Mouse (Mus musculus): ENCODE results near the gene Kifc1.
A peak's percentile ranks its signal among the peaks of the same experiment; 100 is the strongest.
"Not testable (repeated sequence)": the region's sequence is repeated elsewhere in the genome, so short reads cannot be mapped to it uniquely, and the experiment has no call there.

Kifc1 gene

DNA sequence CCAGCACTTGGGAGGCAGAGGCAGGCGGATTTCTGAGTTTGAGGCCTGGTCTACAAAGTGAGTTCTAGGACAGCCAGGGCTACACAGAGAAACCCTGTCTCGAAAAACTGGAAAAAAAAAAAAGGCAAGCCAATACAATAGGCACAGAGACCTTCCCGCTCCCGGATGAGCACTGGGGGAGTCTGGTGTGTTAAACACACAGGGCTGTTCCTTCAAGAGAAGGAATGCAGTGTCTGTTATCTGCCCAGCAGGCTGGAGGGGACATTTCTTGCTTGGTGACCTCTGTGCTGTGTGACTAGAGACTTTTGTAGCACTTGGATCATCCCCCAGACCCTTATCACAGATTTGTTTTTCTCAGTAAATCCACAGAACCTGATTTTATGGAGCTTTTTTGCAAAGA lies 11.2 kb upstream of the Kifc1 start:
- no peak for DNase-seq

GRCm38 (mm10) chr17:33900989-33901314 lies 10.5 kb upstream of the Kifc1 start:
- no peak for DNase-seq

GRCm38 (mm10) chr17:33900281-33900988 lies 10.0 kb upstream of the Kifc1 start:
- no peak for DNase-seq

- no peak for DNase-seq
Measured at GRCm38 (mm10) chr17:33899642-33900041, 9.2 kb upstream of the Kifc1 start.

DNA sequence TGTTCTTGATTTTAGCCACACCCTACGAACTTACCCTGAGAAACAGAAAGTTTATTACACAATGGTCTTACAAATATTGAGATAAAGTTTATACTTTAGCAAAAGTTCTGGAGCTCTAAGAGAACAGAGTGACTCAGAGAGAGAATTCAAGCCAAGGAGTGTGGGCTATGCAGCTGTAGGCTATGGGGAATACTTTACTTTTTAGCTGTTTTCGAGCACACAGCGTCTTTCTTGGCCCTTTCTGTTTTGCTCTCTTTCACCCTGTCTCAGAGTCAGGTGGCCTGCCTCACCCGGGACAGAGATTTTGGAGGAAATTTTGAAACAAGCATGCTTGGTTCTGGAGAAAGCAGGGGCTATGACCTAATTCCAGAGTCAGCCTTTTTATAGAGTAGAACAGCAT lies 7.7 kb upstream of the Kifc1 start:
- not testable (repeated sequence) for DNase-seq

DNA sequence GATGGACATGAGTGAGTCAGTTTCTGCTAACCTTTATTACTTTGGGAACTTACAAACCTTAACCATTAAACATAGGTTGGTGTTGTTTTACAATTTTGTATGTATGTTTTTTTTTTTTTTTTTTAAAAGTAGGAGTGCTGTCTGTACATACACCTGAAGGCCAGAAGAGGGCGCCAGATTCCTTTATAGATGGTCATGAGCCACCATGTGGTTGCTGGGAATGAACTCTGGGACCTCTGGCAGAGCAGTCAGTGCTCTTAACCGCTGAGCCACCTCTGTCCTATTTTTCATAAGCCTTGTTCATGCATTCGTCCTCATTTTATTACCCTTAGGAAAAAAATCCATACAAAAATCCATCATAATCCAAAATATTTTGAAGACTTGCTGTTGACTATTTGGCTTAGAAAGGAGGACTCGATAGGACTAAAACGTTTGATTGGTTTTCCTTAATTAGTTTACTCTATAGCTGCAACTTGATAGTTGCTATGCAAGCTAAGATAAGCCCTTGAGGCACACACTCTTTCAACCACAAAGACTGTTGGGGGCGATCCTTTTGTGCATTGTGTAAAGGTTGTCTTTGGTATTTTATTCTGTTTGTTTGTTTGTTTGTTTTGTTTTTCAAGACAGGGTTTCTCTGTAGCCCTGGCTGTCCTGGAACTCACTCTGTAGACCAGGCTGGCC lies 6.8 kb upstream of the Kifc1 start:
- DNase-seq: no peak

- not testable (repeated sequence) for DNase-seq
Measured at GRCm38 (mm10) chr17:33893011-33893410, 2.5 kb upstream of the Kifc1 start.

- no peak for DNase-seq
Measured at GRCm38 (mm10) chr17:33892429-33892828, 2.0 kb upstream of the Kifc1 start.

- not testable (repeated sequence) for DNase-seq
Measured at GRCm38 (mm10) chr17:33891892-33892291, 1.4 kb upstream of the Kifc1 start.

- no peak for DNase-seq
Measured at GRCm38 (mm10) chr17:33891357-33891756, 896 bp upstream of the Kifc1 start.

DNA sequence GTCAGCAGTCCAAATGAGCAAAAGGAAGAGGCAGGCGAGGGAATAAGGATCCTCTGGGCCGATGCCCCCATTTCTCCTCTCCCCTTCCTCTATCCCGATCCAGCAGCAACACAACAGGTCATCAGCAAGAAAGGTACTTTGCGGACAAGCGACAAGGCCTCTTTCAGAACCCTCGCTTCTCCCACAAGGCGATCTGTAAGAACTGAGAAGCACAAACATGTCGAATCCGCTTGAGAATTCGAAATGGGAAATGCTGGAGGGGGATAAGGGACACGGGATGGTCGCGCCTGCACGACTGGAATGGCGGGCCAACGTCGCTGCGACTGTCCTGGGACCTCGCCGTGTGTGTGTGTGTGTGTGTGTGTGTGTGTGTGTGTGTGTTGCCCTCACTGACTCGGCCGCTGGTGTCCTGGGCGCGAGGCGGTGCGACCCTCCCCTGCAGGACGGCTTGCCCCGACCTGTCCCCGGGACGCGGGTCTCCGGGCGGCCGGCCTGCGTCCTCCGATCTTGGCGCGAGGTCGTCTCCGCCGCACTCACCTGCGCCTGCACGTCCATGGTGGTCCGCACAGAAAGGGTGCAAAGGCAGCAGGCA lies 424 bp downstream of the Kifc1 start:
- DNase-seq: not testable (repeated sequence)

DNA sequence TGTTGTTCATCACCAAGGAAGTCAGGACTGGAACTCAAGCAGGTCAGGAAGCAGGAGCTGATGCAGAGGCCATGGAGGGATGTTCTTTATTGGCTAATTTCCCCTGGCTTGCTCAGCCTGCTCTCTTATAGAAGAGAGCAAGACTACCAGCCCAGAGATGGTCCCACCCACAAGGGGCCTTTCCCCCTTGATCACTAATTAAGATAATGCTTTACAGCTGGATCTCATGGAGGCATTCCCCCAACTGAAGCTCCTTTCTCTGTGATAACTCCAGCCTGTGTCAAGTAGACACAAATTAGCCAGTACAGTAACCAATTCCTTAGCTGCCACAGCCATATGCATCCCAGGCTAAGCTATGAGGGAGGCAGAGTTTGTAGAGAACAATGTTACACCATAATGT lies 2.2 kb downstream of the Kifc1 start:
- not testable (repeated sequence) for DNase-seq

- not testable (repeated sequence) for DNase-seq
Measured at GRCm38 (mm10) chr17:33887802-33888201, 2.7 kb downstream of the Kifc1 start.

GRCm38 (mm10) chr17:33884320-33884719 lies 6.1 kb downstream of the Kifc1 start:
- DNase-seq: not testable (repeated sequence)

DNA sequence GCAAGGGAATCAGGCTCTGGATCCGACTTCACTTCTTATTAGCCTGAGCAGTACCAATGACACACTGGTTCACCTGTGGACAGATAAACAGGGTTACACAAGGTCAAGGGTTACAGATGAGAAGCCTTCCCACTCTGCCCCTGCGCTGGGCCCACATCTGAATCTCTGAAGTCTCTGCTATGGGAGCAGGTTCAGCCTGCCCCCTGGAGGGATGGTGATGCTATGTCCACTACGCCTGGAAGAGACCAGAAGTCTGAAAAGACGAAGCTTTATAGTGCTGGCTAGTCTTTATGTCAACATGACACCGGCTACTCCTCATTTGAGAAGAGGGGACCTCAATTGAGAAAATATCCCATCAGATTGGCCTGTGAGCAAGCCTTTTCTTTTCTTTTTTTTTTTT lies 14.7 kb downstream of the Kifc1 start:
- not testable (repeated sequence) for DNase-seq

DNA sequence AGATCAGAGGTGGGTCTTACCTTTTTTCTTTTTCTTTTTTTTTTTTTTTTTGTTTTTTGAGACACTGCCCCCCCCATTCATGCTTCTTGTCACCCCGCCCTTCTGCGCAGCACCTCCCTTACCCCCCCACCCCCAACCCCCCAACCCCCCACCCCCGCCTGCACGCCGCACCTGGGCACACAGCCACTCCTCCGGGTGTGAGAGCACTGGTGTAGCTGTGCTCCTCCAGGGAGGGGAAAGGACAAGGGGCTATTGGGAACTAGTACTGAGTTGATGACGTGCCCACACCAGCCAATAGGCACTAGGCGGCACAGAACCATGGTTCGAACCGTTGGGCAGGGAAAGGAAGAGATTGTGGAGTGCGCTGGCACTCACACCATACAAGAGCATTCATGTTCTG lies 16.1 kb downstream of the Kifc1 start:
- no peak for DNase-seq

DNA sequence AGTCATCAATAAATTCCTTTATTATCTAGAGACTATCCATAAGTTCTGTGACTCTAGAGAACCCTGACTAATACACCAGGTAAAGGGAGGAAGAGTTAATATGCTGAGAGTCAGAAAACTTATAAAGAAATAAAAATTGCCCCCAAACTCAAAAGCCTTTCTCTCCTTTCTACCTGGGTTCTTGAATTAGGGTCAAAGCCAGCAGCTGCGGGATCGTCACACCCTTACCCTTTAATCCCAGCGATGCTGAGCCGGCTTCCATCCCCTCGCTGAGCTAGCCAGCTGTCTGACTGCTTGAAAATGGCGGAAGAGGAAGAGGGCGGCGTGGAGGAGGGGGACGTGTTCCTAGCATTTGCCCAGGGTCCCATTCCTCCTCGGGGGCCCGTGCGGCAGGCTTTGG lies 16.9 kb downstream of the Kifc1 start, which contains the start of gene Gm7029:
Gm7029 (plus strand) TSS at position 301 of the 400 bp plus-strand sequence.
- DNase-seq: not testable (repeated sequence)

GRCm38 (mm10) chr17:33865330-33866030 lies 25.0 kb downstream of the Kifc1 start:
- DNase-seq: no peak

- DNase-seq: no peak
Measured at GRCm38 (mm10) chr17:33857816-33858215, 32.6 kb downstream of the Kifc1 start.

DNA sequence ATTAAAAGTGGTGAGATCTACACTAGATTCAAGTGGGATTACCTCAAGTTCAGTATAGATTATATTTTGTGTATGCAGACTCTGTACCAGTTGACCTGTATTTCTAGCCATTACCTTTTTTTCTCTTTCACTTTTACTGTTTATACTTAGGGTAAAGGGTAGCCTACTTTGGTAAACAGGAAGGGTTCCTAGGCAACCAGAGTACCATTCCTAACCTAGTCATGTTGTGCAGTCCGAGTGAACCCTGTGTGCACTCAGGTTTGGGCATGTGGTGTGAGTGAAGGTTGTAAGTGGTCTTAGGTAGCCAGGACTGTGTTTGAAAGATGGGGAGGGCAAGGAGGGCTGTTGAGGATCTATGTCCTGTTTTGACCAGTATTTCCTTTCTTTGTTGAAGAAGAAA lies 39.1 kb downstream of the Kifc1 start:
- no peak for DNase-seq

DNA sequence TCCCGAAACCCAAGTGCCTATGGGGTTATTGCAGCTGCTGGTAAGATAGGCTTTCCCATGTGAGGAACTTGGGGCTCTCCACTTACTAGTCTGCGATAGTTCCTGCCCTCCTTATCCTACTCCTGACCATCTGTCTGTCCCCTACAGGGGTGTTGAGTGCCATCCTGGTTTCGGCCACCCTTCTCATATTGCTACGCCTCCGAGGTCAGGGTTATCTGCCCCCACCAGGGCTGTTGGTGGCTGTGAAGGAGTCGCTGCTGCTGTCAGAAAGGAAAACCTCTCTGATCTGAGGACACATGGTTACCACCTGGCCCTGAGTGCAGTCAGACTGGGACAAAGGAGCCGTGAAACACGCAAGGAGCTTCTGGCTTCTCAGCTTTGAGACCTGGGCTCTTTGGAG lies 42.3 kb downstream of the Kifc1 start:
- no peak for DNase-seq

DNA sequence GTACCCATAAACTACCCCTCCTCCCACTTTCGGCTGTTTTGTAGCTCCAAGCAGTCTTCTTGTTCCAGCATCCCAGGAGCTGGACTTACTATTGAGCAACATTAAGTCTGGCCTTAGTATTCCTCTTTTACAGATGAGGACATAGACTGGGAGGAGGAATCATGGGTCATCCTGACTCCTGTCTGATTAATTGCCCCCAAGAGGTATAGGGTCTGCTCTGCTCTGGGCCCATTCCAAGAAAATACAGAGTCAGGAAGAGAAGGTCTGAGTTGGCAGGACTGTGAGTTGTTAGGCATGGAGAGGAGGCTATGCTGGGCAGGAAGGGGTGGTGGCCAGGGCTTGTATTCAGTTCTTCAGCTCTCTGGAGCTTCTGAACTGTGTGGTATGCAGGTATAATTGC lies 46.3 kb downstream of the Kifc1 start:
- no peak for DNase-seq

DNA sequence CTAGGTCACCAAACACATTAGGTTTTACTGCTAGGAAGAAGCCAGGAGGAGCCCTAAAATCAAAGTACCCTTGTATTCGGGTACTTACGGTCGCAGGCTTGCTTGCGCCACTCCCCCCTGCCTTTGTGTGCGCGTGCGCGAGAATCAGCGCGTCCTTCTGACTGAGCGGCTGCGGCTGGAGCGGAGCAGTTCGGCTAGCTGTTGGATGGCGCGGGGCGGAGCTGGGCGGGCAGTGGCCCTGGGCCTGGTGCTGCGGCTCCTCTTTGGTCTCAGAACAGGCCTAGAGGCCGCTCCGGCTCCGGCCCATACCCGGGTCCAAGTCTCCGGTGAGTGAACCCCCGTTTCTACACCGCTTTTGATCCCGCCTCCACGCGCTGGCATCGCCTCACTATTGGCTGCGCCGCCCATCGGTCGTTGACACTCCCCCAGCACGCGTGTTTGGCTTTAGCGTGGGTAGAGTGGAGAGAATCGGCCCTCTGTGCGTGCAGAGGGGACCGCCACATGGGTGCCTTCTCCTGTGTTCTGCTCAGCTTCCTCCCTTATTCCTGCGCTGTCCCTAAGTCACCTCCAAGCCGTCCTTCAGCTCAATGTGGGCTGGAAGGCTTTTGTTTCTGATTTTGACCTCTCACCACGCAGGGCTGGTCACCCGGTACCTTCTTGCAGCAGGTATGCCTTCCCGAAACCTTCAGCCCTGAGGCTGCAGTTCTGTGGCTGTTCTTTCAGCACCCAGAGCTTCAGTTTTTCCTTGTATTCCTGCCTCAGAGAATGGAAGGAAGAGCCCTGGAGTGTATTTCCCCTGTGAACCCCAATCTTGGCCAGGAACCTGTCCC lies 47.3 kb downstream of the Kifc1 start, which contains the start of gene Cd320:
Cd320 (plus strand) TSS at position 126 of the 830 bp plus-strand sequence.
- peak; percentile 90 for DNase-seq

Measured in cerebellum, adult 11 months (tissue).